Mouse (Mus musculus): ENCODE data around the gene Rpgrip1. TPM values are rescaled to one million over a fixed set of nuclear protein-coding genes. Genes with fewer than 3 reads are reported as not detected.

The Rpgrip1 gene
- polyA plus RNA-seq (2015; fragmentation: Nextera tagmentation; extraction: Ambion mirVana): 18.3 and 19.3 TPM in 2 replicates

GRCm38 (mm10) chr14:52110346-52110745, at the start of gene Rpgrip1:
Gene Rpgrip1, plus strand, starts transcription at chr14:52110704.

GRCm38 (mm10) chr14:52103856-52104676, 6.4 kb upstream of the Rpgrip1 start, which contains the start of gene Hnrnpc:
Gene Hnrnpc, minus strand, starts transcription at chr14:52104028.

DNA sequence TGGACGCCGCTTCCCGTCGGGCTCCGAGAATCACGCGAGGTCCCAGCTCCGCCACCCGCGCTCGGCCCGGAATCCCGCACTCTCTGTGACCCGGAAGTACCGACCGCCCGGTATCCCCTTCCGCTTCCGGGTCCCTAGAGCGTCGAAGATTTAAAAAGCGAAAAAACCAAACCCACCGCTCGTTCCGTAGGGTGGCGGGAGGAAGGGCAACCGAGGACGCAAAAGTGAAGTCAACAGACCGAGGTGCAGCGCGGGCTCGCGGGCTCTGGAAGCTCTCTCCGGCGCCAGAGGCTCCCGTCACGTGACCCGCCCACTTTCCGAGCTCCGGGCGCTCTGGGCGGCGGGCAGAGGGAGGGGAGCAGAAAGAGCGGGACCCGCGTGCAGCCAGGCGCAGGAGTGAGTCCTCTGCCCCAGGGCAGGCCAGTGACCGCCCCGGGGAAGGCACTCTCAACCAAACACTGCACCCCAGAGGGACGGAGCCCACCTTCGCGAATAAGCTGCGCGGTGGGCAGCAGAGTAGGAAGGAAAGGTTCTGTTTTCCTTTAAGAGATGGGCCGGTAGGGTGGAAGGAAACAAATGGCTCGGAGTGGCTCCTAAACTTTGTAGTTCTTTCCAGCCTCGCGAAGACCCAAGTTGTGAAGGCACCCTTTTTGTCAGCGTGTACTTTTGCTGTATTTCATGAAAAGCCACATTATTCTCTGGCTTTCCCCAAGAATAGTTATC, 86.8 kb downstream of the Rpgrip1 start, which contains the start of gene Supt16:
Gene Supt16, minus strand, starts transcription at position 261 of the 723 bp plus-strand sequence.

Other genes starting within 250 kb of the Rpgrip1 start
- 17.5 and 17.6 TPM in 2 replicates for gene Mettl17, start 225.9 kb upstream of the Rpgrip1 start, polyA plus RNA-seq (2015; fragmentation: Nextera tagmentation; extraction: Ambion mirVana)
- gene Slc39a2, start 217.8 kb upstream of the Rpgrip1 start, polyA plus RNA-seq (2015; fragmentation: Nextera tagmentation; extraction: Ambion mirVana): 0.08 and 0.66 TPM in 2 replicates
- 458 and 572 TPM in 2 replicates for gene Ndrg2, start 196.5 kb upstream of the Rpgrip1 start, polyA plus RNA-seq (2015; fragmentation: Nextera tagmentation; extraction: Ambion mirVana)
- not detected in 2 replicates for gene Tppp2, start 192.3 kb upstream of the Rpgrip1 start, polyA plus RNA-seq (2015; fragmentation: Nextera tagmentation; extraction: Ambion mirVana)
- gene Rnase13, start 187.9 kb upstream of the Rpgrip1 start, polyA plus RNA-seq (2015; fragmentation: Nextera tagmentation; extraction: Ambion mirVana): not detected in 2 replicates
- gene Arhgef40, start 126.0 kb upstream of the Rpgrip1 start, polyA plus RNA-seq (2015; fragmentation: Nextera tagmentation; extraction: Ambion mirVana): 52.4 and 58.5 TPM in 2 replicates
- 0.61 TPM in 1 of 2 replicates, not detected in the other for gene Tmem253, start 95.0 kb upstream of the Rpgrip1 start, polyA plus RNA-seq (2015; fragmentation: Nextera tagmentation; extraction: Ambion mirVana)
- 7.3 and 9.4 TPM in 2 replicates for gene Zfp219, start 90.0 kb upstream of the Rpgrip1 start, polyA plus RNA-seq (2015; fragmentation: Nextera tagmentation; extraction: Ambion mirVana)
- not detected in 2 replicates for gene Olfr221, start 68.2 kb upstream of the Rpgrip1 start, polyA plus RNA-seq (2015; fragmentation: Nextera tagmentation; extraction: Ambion mirVana)
- 132 and 150 TPM in 2 replicates for gene Hnrnpc, start 6.7 kb upstream of the Rpgrip1 start, polyA plus RNA-seq (2015; fragmentation: Nextera tagmentation; extraction: Ambion mirVana)
- 14.6 and 15.2 TPM in 2 replicates for gene Supt16, start 86.7 kb downstream of the Rpgrip1 start, polyA plus RNA-seq (2015; fragmentation: Nextera tagmentation; extraction: Ambion mirVana)
- gene Chd8, start 147.1 kb downstream of the Rpgrip1 start, polyA plus RNA-seq (2015; fragmentation: Nextera tagmentation; extraction: Ambion mirVana): 10.4 and 11.7 TPM in 2 replicates
- gene Tox4, start 168.4 kb downstream of the Rpgrip1 start, polyA plus RNA-seq (2015; fragmentation: Nextera tagmentation; extraction: Ambion mirVana): 30.0 and 30.4 TPM in 2 replicates
- gene Rab2b, start 168.8 kb downstream of the Rpgrip1 start, polyA plus RNA-seq (2015; fragmentation: Nextera tagmentation; extraction: Ambion mirVana): 6.4 and 7.0 TPM in 2 replicates
- 15.0 and 17.1 TPM in 2 replicates for gene Mettl3, start 194.4 kb downstream of the Rpgrip1 start, polyA plus RNA-seq (2015; fragmentation: Nextera tagmentation; extraction: Ambion mirVana)
- 2.2 and 2.5 TPM in 2 replicates for gene Sall2, start 218.1 kb downstream of the Rpgrip1 start, polyA plus RNA-seq (2015; fragmentation: Nextera tagmentation; extraction: Ambion mirVana)
- gene Olfr1513, start 245.7 kb downstream of the Rpgrip1 start, polyA plus RNA-seq (2015; fragmentation: Nextera tagmentation; extraction: Ambion mirVana): not detected in 2 replicates